Mouse (Mus musculus): ENCODE data around the gene Evi2a.

Gene Evi2a

GRCm38 (mm10) chr11:79523560-79524309 is 6.7 kb downstream of the Evi2a start, which contains the start of gene Evi2b:
Gene Evi2b (minus strand): TSS chr11:79523762.
- DNase-seq = no peak

DNA sequence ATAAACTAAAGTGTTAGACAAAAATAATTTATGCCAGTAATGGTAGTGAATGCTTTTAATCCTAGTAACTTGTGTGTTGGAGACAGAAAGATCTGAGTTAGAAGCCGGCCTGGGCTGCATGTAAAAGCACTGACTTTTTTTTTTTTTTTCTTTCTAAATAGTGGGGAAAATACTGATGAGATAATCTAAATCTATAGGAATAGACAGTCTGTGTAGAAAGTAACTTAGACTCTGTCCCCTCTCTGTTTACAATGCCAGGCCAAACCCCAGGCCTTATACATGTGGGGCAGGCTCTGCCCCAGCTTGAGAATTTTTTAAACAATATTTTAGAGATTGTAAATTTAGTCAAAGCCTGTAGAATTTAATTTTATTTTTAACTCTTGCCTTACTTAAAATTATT is 7.5 kb downstream of the Evi2a start:
- no peak for DNase-seq

GRCm38 (mm10) chr11:79521930-79522329 is 8.5 kb downstream of the Evi2a start:
- DNase-seq = no peak

DNA sequence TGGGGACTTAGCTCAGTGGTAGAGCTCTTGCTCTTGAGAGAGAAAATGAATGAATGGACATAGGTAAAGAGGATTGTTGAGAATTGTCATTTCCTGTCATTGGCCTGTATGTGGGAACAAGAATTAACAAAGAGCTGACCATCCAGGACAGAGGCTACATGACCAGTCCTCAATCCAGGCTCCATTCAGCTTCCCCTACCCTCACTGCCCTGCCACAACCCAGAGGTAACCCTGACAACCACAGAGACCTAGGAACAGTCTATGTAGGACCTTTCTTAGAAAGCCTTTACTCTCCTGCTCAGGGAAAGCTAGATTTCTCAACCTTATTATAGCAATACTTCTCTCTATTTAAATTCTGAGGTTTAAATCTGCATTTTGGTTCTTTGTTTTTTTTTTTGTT is 9.6 kb downstream of the Evi2a start:
- DNase-seq = no peak

DNA sequence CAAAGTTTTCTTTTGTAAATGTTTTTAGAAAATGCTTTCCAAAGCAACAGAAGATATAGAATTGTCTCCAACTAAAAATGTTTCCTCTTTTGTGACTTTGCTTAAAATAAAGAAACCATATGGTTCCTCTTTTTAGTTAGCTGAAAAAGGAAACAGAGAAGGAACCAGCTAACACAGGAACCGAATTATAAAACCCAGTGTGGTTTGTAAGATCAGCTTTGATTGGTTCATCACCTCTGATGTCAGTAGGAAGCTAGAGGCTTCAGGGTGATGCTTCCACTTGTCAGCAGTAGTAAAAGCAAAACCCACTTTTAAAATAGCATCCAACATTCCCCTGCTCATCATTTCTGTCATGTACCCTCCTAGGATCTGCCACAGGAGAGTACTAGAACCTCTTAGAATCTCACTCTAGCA is 10.5 kb downstream of the Evi2a start:
- no peak for DNase-seq

- DNase-seq = no peak
Observed at GRCm38 (mm10) chr11:79519299-79519698, 11.1 kb downstream of the Evi2a start.

DNA sequence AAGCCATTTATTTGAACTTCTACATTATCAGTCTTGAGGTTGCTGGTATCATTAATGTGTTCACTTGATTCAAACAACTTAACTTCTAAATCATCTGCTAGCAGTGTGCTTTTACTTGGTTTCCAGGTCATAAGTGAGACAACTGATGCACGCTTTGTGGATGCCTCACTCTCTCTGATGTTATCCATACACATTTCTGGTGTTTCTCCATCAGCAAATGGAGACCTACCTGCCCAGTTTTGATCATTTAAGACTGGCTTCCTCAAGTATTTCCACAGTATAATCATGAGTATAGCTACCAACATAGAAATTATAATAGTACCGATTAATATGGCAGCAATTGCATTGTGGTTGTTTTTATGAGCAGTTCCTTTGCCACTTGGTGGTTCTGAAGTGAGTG is 14.6 kb downstream of the Evi2a start:
- no peak for DNase-seq

GRCm38 (mm10) chr11:79515331-79515730 is 15.1 kb downstream of the Evi2a start:
- DNase-seq = no peak

GRCm38 (mm10) chr11:79511970-79512369 is 18.4 kb downstream of the Evi2a start:
- no peak for DNase-seq

DNA sequence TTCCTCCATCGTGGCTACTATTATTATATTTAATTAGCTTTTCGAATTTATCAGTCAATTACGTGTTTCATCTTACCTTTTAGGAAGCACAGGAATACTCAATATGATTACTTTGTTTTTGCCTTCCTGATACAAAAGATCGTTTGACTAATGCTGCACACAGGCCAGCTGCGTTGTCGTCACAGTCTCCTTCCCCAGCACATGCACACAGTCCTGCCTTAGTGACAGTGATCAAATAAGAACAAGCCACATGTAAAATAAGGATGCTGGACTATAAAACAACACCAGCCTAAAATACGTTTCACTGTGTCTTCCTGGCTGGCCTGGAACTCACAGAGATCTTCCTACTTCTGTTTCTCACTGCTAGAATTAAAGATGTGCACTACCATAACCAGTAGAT is 25.9 kb downstream of the Evi2a start:
- no peak for DNase-seq

GRCm38 (mm10) chr11:79503845-79504244 is 26.6 kb downstream of the Evi2a start, which contains the start of gene Omg:
Gene Omg (minus strand): TSS chr11:79504084.
- no peak for DNase-seq

GRCm38 (mm10) chr11:79502917-79503316 is 27.5 kb downstream of the Evi2a start:
- no peak for DNase-seq

DNA sequence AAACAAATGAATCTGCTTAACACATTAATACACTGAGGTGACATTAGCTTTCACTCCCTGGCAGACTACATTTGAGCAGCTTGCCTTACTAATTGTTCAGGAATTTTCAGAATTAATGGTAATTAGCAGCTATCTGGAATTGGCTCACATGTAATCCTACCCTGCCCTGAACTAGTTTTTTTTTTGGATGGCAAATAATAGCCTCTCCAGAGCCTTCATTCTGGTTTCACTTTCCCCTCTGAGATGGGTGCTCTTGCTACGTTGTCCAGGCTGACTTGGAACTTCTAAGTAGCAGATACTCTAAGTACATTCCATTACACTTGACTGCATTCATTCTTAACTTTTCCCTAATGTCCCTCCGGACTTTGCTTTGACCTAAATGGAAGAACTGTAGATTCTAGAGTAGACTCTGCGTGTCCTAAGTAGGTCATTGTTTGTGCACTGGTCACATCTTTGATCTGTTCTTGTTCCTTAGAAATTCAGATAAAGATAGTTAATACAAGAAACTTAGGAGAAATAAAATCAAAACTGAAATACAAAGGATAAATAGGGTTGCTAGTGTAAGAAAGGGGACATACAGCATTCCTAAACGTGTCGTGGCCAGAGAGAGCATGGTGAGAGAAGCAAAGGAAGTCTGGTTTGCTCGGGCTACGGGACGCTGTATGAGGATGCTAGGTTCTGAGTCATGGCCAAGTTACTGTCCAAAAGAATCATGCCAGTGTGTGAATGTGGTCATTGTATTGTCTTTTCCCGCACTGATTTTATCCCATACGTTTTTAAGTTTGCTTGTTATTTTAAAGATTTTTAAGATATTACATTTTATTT is 35.2 kb downstream of the Evi2a start:
- DNase-seq = no peak

DNA sequence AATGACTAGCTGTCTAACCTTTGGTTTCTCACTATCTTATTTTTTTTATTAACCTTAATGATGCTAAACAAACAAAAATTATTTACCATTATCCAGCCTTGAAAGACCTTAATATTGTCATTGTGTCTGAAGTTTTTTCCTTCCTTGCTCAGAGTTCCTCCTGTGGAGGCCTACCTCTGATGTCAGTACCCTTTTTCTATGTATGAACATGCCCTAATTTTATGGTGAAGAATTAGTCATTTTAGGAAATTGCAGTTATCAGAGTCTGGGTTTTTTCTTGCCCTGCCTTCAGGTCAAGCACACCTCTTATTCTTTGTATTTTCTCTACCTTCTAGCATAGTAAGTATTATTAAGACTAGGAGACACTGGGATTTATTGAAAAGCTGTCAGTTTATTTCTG is 45.7 kb downstream of the Evi2a start:
- no peak for DNase-seq

GRCm38 (mm10) chr11:79483876-79484528 is 46.4 kb downstream of the Evi2a start:
- no peak for DNase-seq

GRCm38 (mm10) chr11:79483392-79483791 is 47.0 kb downstream of the Evi2a start:
- no peak for DNase-seq
